Mouse (Mus musculus) brain, embryonic 14.5 days (tissue): Measurements from ENCODE around the gene Nr1h3.

Experiments
- CTCF ChIP-seq: fragments of 200-500 bp; IDR thresholded peaks from 2 replicates; pipeline ENCODE4 v1.5.1; 2012; ENCODE audit warnings: inconsistent platforms, mild to moderate bottlenecking, moderate library complexity, borderline replicate concordance; ENCODE audit not compliant: insufficient read depth, insufficient read length; ENCODE audit errors: extremely low read depth
- POLR2A ChIP-seq: fragments of 200-500 bp; IDR thresholded peaks from 2 replicates; pipeline ENCODE4 v1.6.1; 2012; ENCODE audit warnings: mild to moderate bottlenecking, inconsistent platforms, borderline replicate concordance; ENCODE audit not compliant: poor library complexity, insufficient read depth, insufficient read length, severe bottlenecking; ENCODE audit errors: extremely low read depth

DNA sequence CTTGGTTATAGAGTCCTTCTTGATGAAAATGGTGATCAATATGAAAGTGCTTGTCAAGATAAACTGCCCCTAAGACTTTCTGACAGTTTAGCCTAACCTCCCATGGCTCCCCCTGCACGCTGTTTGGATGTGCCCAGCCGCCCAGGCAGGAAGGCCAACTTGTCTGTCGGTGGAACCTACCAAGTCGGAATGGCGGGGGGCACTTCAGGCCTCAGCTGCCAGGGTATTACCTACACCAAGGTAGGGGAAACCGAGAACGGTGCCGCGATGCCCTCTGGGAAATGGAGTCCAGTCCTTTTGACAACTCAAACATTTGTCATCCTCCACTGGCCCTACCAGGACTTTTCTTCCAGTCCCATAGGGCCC, 19.5 kb downstream of the Nr1h3 start:
- TF ChIP-seq CTCF (no peak), POLR2A (no peak)
